Mouse (Mus musculus): ENCODE results near the gene Ankmy2.
A peak's percentile ranks its signal among the peaks of the same experiment; 100 is the strongest.

The Ankmy2 gene

GRCm38 (mm10) chr12:36156637-36157303, at the start of gene Ankmy2:
Ankmy2 (plus strand) TSS chr12:36157114.
- DNase-seq (ENCODE audit: low spot score in 2 of 2): peak; percentile 90 to 92

- DNase-seq (ENCODE audit: low spot score in 2 of 2): no peak
Measured at GRCm38 (mm10) chr12:36108442-36108841, 48.5 kb upstream of the Ankmy2 start.

DNA sequence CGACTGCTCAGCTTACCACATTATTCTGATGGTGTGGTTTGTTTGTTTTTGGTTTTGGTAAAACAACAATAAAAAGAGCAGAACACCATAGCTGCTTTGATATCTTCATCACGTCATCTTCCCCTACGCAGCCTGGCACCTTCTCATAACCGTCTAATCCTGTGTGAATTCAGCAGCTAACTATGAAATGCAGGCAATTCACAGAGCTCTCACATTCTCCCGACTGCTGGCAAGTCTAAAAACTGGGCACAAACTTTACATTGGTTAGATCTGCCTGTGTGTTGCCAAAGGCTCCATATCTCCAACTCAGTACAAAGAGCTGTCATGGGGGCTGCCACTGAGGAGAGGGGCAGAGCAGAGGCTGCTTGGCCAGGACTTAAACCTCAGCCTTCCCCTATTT, 46.5 kb upstream of the Ankmy2 start:
- DNase-seq (ENCODE audit: low spot score in 2 of 2): no peak

GRCm38 (mm10) chr12:36111110-36111509, 45.8 kb upstream of the Ankmy2 start:
- DNase-seq (ENCODE audit: low spot score in 2 of 2): no peak

DNA sequence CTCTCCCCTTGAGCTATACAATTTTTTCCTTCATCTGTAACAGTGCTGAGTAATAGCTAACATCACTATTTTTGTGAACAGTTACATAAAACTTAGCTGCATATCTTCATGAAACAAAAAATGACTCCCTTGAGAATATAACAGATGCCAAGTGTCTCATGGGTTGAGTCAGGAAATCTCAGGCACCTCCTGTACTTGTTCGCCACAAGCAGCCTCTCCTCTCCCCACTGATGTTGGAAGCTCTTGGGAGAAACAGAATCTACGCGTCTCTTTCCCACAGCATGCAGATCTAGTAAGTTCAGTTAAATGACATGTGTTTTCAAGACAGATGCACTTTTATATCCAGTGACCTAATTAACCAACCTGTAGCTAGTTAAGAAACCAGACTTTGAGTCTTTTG, 44.8 kb upstream of the Ankmy2 start:
- DNase-seq (ENCODE audit: low spot score in 2 of 2): no peak

DNA sequence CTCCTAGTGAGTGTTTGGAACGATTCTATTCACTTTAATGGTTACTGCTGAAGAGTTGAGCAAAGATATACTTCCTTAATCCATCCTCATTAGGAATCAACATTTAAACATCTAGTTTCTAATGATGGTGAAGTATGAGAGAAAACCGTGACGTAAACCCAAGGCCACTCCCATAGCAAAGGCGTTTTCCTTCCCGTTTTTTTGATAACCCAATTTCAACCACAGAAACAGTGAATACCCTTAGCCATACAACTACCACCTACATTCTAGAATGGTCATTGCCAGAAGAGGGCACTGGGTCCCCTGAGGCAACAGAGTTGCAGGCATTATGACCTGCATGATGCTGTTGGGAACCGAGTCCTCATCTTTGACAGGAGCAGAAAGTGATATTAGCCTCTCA, 39.8 kb upstream of the Ankmy2 start:
- no peak for DNase-seq (ENCODE audit: low spot score in 2 of 2)

DNA sequence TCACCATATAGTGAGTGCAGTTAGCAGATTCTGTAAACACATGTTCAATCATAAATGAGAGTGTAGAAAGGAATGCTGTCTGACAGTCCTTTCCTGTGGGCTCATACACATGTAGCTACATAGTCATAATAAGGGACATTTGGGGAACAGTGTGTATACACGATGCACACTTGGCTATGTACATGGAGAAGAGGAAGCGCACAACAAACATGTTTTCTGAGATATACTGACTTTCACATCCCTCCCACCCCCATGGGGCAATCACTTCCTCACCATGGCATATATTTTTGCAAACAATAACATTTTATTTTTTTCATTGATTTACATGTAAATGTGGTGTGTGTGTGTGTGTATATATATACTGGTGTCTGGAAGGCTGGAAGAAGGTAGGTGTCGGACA, 37.7 kb upstream of the Ankmy2 start:
- no peak for DNase-seq (ENCODE audit: low spot score in 2 of 2)

GRCm38 (mm10) chr12:36126049-36126448, 30.9 kb upstream of the Ankmy2 start:
- no peak for DNase-seq (ENCODE audit: low spot score in 2 of 2)

DNA sequence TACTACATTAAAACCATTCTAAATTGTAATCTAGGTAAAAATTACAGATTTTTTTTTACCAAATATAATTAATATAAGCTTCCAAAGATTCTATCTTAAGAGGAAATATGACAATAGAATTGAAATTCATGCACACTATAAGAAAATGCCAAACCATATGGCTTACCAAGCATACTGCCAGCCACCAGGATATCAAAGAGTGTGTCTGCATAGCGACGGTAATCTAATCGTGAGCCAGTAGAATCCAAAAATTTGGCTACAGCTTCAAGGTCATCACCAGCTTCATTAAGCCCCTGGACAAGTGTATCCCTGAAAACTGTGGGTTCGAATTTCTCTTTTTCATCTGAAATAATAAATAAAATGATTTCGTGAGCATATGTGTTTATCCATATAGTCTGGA, 27.1 kb upstream of the Ankmy2 start:
- no peak for DNase-seq (ENCODE audit: low spot score in 2 of 2)

DNA sequence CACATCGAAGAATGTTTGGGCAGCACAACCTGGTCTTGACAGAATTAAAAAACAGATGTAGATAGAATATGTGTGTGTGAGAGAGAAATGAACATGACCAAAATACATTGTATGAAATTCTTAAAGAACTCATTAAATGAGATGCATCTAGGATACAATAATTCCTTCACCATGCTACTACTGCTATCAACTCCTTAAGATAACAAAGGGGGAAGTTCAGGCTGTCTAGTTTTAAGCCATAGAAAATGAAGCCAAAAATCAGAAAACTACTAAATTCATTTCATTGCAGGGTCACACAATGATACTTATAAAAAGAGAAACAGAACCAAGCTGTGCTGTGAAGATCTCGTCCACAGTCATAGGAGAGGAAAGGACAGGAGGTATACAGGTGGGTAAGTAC, 24.7 kb upstream of the Ankmy2 start:
- DNase-seq (ENCODE audit: low spot score in 2 of 2): no peak

- DNase-seq (ENCODE audit: low spot score in 2 of 2): no peak
Measured at GRCm38 (mm10) chr12:36132668-36133067, 24.2 kb upstream of the Ankmy2 start.

DNA sequence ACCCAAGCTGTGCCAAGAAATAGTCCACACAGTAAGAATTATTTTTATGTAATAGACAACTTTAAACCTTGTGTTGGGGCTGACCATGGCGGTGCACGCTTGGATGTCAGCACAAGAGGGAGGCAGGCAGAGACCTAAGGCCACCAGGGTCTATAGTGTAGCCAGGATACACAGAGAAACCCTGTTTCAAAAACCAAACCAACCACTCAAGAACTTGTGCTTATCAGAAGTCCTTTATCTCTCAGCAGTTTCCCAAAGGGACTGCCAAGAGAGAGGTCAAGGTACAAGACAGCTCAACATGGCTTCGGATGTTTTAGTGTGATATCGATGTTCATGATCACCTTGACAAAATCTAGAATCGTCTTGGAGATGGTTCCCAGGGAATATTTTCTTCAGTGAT, 23.4 kb upstream of the Ankmy2 start:
- no peak for DNase-seq (ENCODE audit: low spot score in 2 of 2)

GRCm38 (mm10) chr12:36134111-36134510, 22.8 kb upstream of the Ankmy2 start:
- no peak for DNase-seq (ENCODE audit: low spot score in 2 of 2)

GRCm38 (mm10) chr12:36135409-36135808, 21.5 kb upstream of the Ankmy2 start:
- DNase-seq (ENCODE audit: low spot score in 2 of 2): peak; percentile 20 to 28

DNA sequence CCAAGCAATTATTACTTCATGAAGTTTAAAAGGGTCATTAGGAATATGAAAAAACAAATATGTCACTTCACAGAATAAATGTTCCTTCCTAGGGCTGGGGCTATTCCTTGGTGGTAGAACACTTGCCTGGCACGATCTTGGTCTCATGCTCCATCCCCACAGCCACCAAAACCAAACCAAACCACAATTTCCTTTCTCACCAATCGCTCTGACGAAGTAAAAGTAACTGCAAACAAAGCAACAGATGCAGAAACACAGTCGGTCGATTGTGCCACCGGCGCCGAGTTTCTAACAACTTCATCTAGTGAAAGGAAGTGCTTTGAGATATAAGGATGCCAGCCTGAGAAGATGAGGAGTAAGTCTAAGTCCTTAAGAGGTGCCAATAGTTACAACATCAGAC, 20.6 kb upstream of the Ankmy2 start:
- DNase-seq (ENCODE audit: low spot score in 2 of 2): peak; percentile 37 to 54

DNA sequence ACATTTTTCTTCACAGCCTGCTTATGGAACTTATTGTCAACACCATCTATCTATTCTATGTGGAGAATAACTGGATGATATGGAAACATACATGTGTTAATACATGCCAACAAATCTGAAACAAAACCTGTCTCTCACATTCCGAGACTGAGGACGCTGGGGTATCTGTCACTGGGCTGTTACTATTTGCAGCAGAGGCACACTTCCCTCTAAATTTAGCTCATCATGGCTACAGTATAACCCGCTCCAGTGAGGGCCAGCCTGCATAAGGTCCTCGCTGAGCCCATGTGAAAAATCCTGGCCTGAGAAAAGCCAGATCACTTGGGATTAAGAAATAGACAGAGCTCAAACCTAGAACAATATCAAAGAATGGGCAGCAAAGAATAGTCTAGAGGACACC, 19.7 kb upstream of the Ankmy2 start:
- DNase-seq (ENCODE audit: low spot score in 2 of 2): no peak

GRCm38 (mm10) chr12:36140401-36140800, 16.5 kb upstream of the Ankmy2 start:
- DNase-seq (ENCODE audit: low spot score in 2 of 2): no peak

GRCm38 (mm10) chr12:36146230-36147011, 10.5 kb upstream of the Ankmy2 start:
- DNase-seq (ENCODE audit: low spot score in 2 of 2): no peak

DNA sequence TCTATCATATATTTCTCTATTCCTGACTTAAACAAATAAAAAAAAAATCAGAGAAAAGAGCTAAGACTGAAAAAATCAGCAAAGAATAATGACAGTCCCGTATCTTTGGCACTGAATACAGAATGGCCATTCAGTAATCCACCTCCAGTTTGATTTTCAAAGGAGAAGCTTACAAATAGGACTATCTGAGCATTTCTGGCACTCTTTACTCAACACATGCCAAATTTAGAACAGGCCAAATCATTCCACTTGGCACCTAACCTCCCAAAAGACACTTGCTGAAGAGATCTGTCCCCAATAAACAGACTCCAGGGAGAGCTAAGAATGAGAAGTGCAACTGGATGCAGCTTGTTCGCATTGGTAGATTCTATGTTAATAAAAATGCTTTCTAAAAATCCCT, 6.6 kb upstream of the Ankmy2 start:
- no peak for DNase-seq (ENCODE audit: low spot score in 2 of 2)

GRCm38 (mm10) chr12:36150737-36151136, 6.2 kb upstream of the Ankmy2 start:
- no peak for DNase-seq (ENCODE audit: low spot score in 2 of 2)

GRCm38 (mm10) chr12:36155141-36155641, 1.7 kb upstream of the Ankmy2 start:
- DNase-seq (ENCODE audit: low spot score in 2 of 2): peak in 1 of 2 experiments; percentile 19

- DNase-seq (ENCODE audit: low spot score in 2 of 2): no peak
Measured at GRCm38 (mm10) chr12:36156101-36156636, 745 bp upstream of the Ankmy2 start.

GRCm38 (mm10) chr12:36157304-36157637, 357 bp downstream of the Ankmy2 start:
- DNase-seq (ENCODE audit: low spot score in 2 of 2): no peak
